Mouse (Mus musculus) frontal cortex, postnatal 25 days (tissue): ENCODE data around the gene Appbp2.

Experiments used
- DNase-seq, 2 experiments: peaks; one replicate each; pipeline ENCODE4 v3.0.0; 2022; ENCODE audit warnings: low spot score in 2 of 2

Gene Appbp2

DNA sequence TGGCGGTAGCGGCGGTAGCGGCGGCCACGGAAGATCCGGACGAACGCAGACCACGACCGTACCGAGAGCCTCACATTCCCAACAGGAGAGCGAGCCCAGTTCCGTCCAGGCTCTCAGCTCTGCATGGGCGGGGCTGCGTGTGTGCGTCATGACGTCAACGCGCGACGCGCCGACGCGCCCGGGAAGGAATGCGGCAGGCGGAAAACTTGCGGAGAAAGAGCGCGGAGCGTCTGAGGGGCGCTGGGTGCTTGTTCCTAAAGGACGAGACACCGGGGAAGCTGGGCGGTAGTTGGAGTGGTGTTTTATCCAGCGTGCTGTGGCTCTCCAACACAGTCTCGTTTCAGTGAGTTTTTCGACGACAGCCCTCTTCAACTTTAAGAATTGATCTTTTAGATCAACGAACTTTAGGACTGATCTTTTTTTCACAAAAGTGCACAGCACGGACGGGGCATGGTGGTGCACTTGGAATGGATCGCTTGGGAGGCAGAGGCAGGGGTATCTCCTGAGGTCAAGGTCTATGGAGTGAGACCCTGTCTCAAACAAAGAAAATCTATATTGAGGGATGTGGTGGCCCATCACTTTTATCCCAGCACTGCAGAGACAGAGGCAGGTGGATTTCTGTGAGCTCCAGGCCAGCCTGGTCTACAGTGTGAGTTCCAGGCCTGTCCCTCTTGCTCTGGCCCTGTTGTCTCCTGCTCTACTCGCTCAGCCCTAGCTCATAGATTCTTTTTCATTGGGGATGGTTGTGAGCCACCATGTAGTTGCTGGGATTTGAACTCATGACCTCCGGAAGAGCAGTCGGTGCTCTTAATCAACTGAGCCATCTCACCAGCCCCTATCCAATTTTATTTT is at the start of gene Appbp2:
TSS of gene Appbp2 (minus strand) at position 141 of the 852 bp plus-strand sequence.
- peak; percentile 70 to 86 for DNase-seq

GRCm38 (mm10) chr11:85281219-85281878 is 46.4 kb upstream of the Appbp2 start:
- DNase-seq, result no peak

DNA sequence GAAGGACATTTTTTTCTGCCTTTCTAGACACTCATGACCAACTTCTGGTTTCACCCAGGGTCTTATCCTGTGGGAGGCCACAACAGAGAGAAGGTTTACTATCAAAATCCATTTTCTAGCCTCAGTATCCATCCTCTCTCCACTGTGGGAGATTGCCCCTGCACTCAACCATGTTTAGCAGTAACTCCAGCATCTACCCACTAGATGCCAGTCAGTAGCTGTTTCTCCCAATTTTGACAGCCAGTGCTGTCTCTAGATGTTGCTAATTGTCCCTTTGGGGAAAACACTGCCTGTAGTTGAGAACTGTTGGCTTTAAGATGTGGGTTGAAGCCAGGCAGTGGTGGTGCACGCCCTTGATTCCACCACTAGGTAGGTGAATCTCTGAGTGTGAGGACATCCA is 43.2 kb upstream of the Appbp2 start:
- no peak for DNase-seq

- DNase-seq, result no peak
These were observed 42.7 kb upstream of the Appbp2 start for GRCm38 (mm10) chr11:85277609-85278008.

DNA sequence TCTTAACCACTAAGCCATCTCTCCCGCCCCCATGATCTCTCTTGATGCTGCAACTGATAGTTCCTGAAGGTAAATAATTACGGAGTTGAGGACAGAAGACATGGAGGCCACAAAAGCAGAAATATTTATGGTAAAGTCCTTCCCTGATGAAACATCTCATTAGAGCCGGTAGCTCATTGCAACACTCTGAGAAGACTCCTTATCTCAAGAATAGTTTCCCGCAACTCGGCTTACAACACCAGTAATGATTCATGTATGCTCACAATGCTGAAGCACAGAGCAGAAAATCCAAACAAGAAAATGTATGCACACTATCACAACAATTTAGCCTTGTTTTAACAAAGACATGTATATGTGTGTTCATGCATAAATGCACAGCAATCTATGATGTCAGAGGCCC is 40.2 kb upstream of the Appbp2 start:
- no peak for DNase-seq

DNA sequence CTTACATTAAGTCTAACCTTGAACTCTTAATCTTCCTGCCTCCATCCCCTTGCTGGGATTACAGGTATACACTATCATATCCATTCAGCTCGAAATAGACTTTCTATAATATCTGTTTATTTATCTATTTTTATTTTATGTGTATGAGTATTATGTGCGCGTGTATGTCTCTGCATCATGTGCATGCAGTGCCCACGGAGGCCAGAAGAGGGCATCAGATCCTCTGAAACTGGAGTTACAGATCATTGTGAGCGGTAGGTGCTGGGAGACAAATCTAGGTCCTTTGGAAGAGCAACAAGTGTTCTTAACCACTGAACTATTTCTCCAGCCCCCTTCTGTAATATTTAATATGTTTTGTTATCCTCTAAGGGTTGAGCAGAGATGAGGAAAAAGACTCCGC is 38.4 kb upstream of the Appbp2 start:
- no peak for DNase-seq

DNA sequence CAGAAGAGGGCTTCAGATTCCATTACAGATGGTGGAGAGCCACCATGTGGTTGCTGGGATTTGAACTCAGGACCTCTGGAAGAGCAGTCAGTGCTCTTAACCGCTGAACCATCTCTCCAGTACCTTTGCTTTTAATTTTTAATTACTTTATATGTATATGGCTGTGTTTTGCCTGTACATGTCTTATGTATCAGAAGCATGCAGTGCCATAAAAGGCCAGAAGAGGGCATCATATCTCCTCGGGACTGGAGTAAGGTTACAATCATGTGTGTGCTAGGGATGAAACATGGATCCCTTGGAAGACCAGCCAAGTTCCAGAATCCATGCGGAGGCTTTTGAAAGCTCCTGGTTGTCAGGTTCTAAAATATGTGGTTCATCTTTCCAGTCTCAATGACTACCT is 35.7 kb upstream of the Appbp2 start:
- no peak for DNase-seq

DNA sequence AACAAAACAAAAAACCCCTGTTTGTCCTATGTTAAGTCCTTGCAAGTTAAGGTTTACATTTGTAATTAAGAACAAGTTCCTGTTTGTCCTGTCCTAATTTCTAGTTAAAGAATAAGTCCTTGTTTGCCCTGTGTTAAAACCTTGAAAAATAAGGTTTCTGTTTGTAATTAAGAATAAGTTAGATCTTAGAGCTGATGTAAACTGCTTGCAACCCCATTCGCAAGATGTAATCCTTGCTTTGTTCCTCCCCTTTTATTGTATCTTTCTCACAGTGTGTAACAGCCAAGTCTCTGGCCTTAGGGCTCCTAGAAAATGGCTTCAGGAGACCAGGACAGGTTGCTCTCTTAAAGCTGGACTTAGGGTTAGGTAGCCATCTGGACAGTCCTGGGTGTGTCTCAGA is 32.5 kb upstream of the Appbp2 start:
- DNase-seq, result no peak

- DNase-seq, result no peak
These were observed 29.7 kb upstream of the Appbp2 start for GRCm38 (mm10) chr11:85264635-85265034.

DNA sequence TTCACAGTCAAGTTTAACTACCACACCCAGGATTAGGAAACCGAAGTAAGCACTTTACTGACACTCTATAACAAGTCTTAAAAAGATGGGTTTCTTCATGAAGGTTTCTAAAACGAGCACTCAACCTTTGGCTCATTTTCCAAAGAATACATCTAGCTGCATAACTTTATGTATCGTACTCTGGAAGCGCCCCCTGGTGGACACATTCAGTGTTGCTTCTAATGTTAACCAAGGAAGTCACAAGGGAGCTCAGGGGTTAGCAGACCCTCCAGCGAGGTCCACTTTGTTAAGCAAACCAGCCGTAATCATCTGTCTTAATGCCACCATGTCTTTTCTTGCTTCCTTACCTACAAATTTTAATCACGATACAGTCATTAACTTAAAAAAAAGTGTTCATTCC is 26.3 kb upstream of the Appbp2 start:
- peak; percentile 49 to 59 for DNase-seq

GRCm38 (mm10) chr11:85258966-85259365 is 24.0 kb upstream of the Appbp2 start:
- no peak for DNase-seq

DNA sequence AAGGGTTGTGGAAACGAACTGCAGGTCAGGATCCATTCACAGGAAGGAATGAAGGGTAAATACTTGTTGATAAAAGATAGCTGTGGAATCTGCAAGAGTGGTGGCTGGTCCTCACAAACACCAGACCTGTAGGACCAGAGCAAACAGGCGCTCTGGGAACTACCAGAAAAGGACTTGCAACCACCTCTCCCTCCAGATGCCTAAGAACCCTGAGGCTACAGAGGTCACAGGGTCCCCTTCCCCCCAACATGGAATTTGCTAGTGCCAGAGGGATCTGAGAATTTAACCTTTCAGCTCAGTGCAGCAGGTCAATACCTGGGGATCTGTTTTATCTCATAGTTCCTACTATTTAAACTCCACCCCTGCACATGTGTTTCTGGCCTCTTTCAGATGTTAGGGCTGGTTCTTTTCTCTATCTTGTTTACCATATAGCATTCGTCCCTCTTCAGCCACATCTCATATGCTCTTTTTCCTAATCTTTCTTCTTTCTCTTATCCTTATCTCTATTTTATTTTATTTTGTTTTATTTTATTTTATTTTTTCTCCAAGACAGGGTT is 20.6 kb upstream of the Appbp2 start:
- DNase-seq, result no peak

DNA sequence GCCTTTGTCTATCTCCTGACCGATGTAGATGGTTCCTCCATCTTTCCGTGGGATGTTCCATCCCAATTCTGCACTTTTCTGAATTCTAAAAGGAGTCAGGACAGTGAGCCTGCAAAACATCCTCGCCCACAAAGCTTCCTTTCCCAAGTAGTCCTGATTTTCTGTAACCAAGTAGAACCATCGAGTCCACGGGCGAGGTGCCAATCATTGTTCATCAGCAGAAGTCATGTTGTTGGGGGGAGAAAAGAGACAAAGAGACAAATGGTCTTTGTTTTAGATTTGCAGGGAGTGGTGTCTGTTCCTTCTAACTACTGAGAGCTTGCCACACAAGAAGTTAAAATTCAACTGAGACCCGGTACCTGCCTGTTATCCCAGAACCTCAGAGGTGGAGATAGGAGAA is 18.7 kb upstream of the Appbp2 start:
- no peak for DNase-seq

DNA sequence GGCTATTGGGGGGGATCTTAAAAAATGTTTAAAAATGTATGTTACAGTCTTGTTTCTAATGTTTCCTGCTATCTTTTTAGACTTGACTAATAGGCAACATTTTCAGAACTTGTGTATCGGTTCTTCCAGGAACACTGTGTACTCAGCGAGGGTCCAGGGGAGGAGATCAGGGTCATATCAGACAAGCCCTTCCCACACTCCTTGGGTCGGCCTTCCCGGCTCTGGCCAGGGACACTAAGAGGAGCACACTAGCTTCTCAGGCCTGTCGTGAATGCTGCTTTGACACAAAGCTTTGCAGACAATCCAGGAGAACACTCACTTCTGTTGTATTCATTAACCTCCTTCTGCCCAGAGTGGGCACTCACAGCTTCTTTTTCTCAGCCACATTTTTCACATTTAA is 18.1 kb upstream of the Appbp2 start:
- no peak for DNase-seq

- DNase-seq, result no peak
These were observed 17.0 kb upstream of the Appbp2 start for GRCm38 (mm10) chr11:85251955-85252354.

DNA sequence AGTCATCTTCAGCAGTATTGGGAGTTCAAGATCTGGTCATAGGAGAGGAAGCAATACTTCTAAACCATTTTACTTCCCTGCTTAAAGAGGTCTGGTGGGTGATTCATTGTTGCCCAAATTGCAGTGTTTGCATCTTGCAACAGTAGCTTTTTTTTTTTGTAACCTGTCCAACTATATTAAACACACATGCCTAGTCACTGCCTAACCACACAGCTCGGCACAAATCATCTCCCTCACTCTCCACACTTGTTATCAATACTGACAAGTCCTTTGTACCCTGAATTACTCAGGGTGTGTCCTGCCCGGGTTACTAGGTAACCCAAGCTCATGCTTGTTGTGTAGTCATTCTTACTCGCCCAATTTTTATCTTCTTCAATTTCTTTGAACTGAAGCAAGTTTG is 15.5 kb upstream of the Appbp2 start:
- DNase-seq, result no peak

GRCm38 (mm10) chr11:85249338-85249737 is 14.4 kb upstream of the Appbp2 start:
- no peak for DNase-seq

DNA sequence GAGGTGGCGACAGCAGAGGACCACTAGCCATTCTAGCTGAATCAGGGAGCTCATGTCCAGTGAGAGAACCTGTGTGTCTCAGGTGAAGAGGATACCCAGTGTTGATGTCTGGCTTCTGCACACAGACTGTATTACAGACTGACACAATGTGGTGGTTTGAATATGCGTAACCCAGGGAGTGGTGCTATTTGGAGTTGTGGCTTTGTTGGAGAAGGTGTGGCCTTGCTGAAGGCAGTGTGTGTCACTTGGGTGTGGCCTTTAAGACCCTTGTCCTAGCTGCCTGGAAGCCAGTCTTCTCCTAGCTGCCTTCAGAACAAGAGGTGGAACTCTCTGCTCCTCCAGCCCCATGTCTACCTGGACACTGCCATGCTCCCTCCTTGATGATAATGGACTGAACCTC is 13.2 kb upstream of the Appbp2 start:
- DNase-seq, result no peak

DNA sequence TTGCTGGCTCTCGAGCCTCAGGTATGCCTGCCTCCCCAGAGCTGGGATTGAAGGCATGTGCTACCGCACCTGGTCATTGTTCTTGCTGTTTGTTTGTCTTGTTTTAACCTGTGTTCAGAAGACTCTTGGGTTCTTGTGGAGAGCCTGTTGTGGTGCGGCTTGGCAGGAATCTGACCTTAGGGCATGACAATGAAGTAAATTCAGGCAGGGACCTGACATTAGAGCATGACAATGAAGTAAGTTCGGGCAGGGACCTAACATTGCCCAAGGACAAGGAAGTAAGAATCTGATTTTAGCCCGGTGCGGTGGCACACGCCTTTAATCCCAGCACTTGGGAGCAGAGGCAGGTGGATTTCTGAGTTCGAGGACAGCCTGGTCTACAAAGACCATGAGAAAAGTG is 6.3 kb upstream of the Appbp2 start:
- no peak for DNase-seq

DNA sequence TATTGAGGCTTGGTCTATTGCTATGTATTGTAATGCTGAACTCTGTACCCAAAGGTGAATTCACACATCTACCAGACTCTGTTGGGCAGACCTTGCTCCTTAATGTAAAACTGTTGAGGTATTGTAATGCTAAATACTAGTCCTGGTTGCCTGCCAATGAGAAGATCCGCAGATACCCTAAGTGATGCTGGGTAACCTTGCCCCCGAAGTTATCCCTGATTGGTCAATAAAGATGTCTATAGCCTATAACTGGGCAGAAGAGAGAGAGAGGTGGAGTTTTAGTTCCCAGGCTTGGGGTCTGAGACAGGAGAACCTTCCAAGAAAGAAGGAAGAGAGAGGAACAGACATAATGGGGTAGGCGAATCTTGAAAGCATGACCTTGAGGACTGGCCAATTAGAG is 5.3 kb upstream of the Appbp2 start:
- no peak for DNase-seq

DNA sequence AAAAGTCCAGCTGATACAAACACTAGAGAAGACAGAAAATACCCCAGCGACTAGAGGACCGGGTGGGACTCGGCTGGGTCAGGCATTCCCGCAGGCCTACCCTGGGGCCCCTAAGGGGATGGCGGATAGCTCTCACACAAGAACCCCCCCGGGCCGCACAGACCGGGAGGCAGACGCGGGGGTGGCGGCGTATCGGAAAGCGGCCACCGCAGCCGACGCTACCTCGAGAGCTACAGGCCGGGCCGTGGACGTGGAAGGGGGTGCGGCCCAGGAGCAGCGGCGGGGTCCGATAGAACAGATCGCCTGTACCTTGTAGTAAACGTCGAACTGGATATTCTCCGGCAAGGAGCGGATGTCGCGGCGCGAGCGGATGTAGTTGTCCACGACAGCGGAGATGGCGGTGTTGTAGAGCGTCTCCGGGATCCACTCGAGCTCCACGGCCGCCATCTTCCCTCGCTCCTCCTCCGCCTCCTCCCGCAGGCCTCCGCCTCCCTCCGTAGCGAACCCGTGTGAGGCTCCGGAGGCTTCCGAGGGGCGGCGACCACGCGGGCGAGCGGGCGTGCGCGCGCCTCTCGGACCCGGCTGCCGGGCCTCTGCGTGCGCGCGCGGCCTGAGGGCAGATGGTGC is 454 bp downstream of the Appbp2 start:
- peak; percentile 57 to 68 for DNase-seq

DNA sequence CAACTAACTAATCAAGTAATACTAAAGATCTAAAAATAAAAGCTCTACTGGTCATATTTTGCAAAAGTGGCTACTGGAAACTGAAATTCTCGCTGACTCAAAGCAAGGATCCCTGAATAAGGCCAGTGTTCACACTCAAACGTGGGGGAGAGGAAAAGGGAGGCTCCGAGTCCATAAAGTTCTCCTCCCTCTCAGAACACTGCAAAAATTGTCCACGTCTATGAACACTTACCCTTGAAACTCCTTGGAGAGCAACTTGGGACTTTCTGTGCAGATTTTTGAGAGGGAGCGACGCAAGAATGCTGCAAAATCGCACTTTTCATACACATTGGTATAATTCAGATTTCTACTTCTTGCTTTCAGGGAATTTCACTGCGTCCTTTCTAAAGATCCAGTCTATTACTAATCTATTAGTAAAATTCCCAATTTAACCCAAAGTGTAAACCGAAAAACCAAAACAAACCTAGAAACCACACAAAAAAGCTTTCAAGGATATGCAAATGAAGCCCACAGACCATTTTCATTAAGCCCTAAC is 1.2 kb downstream of the Appbp2 start:
- no peak for DNase-seq
